Mouse (Mus musculus): ENCODE measurements around the gene Ugt1a6b. TPM values are rescaled to one million over a fixed set of nuclear protein-coding genes. Genes with fewer than 3 reads are reported as not detected.

Ugt1a6b gene
- polyA plus RNA-seq, 1 experiment from 2014 or later: 0.36 TPM

- ATAC-seq: no peak
- Histone ChIP-seq H3K9ac (no peak overlapping the region), H3K4me2 (replicated peaks) (no peak overlapping the region), H3K9me3 (0 out of 2 replicates have a peak, but pooled peaks cover 9% of the 10 kb centered on the region), H3K27ac (no peak overlapping the region), H3K36me3 (peaks cover 14% of the 10 kb centered on the region), H3K27me3 (replicated peaks) (no peaks in the 10 kb centered on the region), H3K4me3 (replicated peaks) (no peak overlapping the region), H3K4me1 (replicated peaks) (peaks cover 12% of the 10 kb centered on the region; the same call in 1 of the 2 replicates)
- WGBS: 79% methylated on average over 13 of the region's 13 CpGs
Observed at GRCm38 (mm10) chr1:88255989-88256754, 153.1 kb downstream of the Ugt1a6b start.

- H3K9me3 ChIP-seq: 0 out of 2 replicates have a peak, but pooled peaks cover 9% of the 10 kb centered on the region
- H3K4me1 ChIP-seq (replicated peaks): peaks cover 12% of the 10 kb centered on the region; the same call in 1 of the 2 replicates
- H3K27me3 ChIP-seq (replicated peaks): no peaks in the 10 kb centered on the region
- no peak overlapping the region for H3K9ac ChIP-seq
- ATAC-seq: no peak
- no peak overlapping the region for H3K4me3 ChIP-seq (replicated peaks)
- H3K27ac ChIP-seq: no peak overlapping the region
- 77% methylated on average over 10 of the region's 10 CpGs for WGBS
- H3K4me2 ChIP-seq (replicated peaks): no peak overlapping the region
- H3K36me3 ChIP-seq: peaks cover 21% of the 10 kb centered on the region
Observed at GRCm38 (mm10) chr1:88256886-88257663, 154.0 kb downstream of the Ugt1a6b start.

- no peaks in the 10 kb centered on the region for H3K27me3 ChIP-seq (replicated peaks)
- H3K9me3 ChIP-seq: 0 out of 2 replicates have a peak, but pooled peaks cover 9% of the 10 kb centered on the region
- H3K36me3 ChIP-seq: peaks cover 26% of the 10 kb centered on the region
- no peak for ATAC-seq
- H3K9ac ChIP-seq: no peak overlapping the region
- no peak overlapping the region for H3K27ac ChIP-seq
- 80% methylated on average over 6 of the region's 6 CpGs for WGBS
- H3K4me3 ChIP-seq (replicated peaks): no peak overlapping the region
- H3K4me2 ChIP-seq (replicated peaks): no peak overlapping the region
- H3K4me1 ChIP-seq (replicated peaks): peaks cover 15% of the 10 kb centered on the region; the same call in 1 of the 2 replicates
Observed at GRCm38 (mm10) chr1:88257681-88258080, 154.6 kb downstream of the Ugt1a6b start.

- Histone ChIP-seq H3K27ac (no peak overlapping the region), H3K4me2 (replicated peaks) (no peak overlapping the region), H3K4me3 (replicated peaks) (no peak overlapping the region), H3K9ac (no peak overlapping the region), H3K9me3 (0 out of 2 replicates have a peak, but pooled peaks cover 9% of the 10 kb centered on the region), H3K36me3 (peaks cover 33% of the 10 kb centered on the region), H3K4me1 (replicated peaks) (peaks cover 15% of the 10 kb centered on the region; the same call in 1 of the 2 replicates), H3K27me3 (replicated peaks) (no peaks in the 10 kb centered on the region)
- 70% methylated on average over 6 of the region's 6 CpGs for WGBS
- ATAC-seq: no peak
Observed at GRCm38 (mm10) chr1:88258361-88258760, 155.3 kb downstream of the Ugt1a6b start.

- H3K27ac ChIP-seq: no peak overlapping the region
- ATAC-seq: peak; percentile 4; the same call in 1 of the 2 replicates
- H3K27me3 ChIP-seq (replicated peaks): no peaks in the 10 kb centered on the region
- no peak overlapping the region for H3K9ac ChIP-seq
- H3K36me3 ChIP-seq: peaks cover 40% of the 10 kb centered on the region
- no peak overlapping the region for H3K4me3 ChIP-seq (replicated peaks)
- peaks cover 15% of the 10 kb centered on the region; the same call in 1 of the 2 replicates for H3K4me1 ChIP-seq (replicated peaks)
- 71% methylated on average over 8 of the region's 8 CpGs for WGBS
- H3K4me2 ChIP-seq (replicated peaks): no peak overlapping the region
- 0 out of 2 replicates have a peak, but pooled peaks cover 9% of the 10 kb centered on the region for H3K9me3 ChIP-seq
Observed at GRCm38 (mm10) chr1:88258881-88259642, 156.0 kb downstream of the Ugt1a6b start.

- H3K36me3 ChIP-seq: peaks cover 45% of the 10 kb centered on the region
- H3K27me3 ChIP-seq (replicated peaks): no peaks in the 10 kb centered on the region
- 0 out of 2 replicates have a peak, but pooled peaks cover 9% of the 10 kb centered on the region for H3K9me3 ChIP-seq
- 76% methylated on average over 4 of the region's 4 CpGs for WGBS
- ATAC-seq: peak; percentile 5; the same call in 1 of the 2 replicates
- no peak overlapping the region for H3K4me3 ChIP-seq (replicated peaks)
- H3K4me1 ChIP-seq (replicated peaks): peaks cover 15% of the 10 kb centered on the region; the same call in 1 of the 2 replicates
- no peak overlapping the region for H3K4me2 ChIP-seq (replicated peaks)
- H3K9ac ChIP-seq: no peak overlapping the region
- H3K27ac ChIP-seq: no peak overlapping the region
Observed at GRCm38 (mm10) chr1:88259643-88260024, 156.6 kb downstream of the Ugt1a6b start.

- Histone ChIP-seq H3K36me3 (peaks cover 50% of the 10 kb centered on the region), H3K9ac (no peak overlapping the region), H3K9me3 (0 out of 2 replicates have a peak, but pooled peaks cover 7% of the 10 kb centered on the region), H3K4me3 (replicated peaks) (no peak overlapping the region), H3K27ac (no peak overlapping the region), H3K4me2 (replicated peaks) (no peak overlapping the region), H3K27me3 (replicated peaks) (no peaks in the 10 kb centered on the region), H3K4me1 (replicated peaks) (peaks cover 15% of the 10 kb centered on the region; the same call in 1 of the 2 replicates)
- WGBS: 79% methylated on average over 6 of the region's 6 CpGs
- ATAC-seq: peak; percentile 48
Observed at GRCm38 (mm10) chr1:88260114-88260513, 157.1 kb downstream of the Ugt1a6b start.

- Histone ChIP-seq H3K36me3 (peaks cover 57% of the 10 kb centered on the region), H3K27me3 (replicated peaks) (no peaks in the 10 kb centered on the region), H3K4me2 (replicated peaks) (no peak overlapping the region), H3K9ac (no peak overlapping the region), H3K27ac (no peak overlapping the region), H3K4me1 (replicated peaks) (peaks cover 15% of the 10 kb centered on the region; the same call in 1 of the 2 replicates), H3K4me3 (replicated peaks) (no peak overlapping the region), H3K9me3 (0 out of 2 replicates have a peak, but pooled peaks cover 7% of the 10 kb centered on the region)
- WGBS: 84% methylated on average over 10 of the region's 10 CpGs
- peak; percentile 0; the same call in 1 of the 2 replicates for ATAC-seq
Observed at GRCm38 (mm10) chr1:88260604-88261377, 157.7 kb downstream of the Ugt1a6b start.

GRCm38 (mm10) chr1:88261706-88262105 is 158.7 kb downstream of the Ugt1a6b start:
- Histone ChIP-seq H3K4me1 (replicated peaks) (peaks cover 15% of the 10 kb centered on the region; the same call in 1 of the 2 replicates), H3K27ac (no peak overlapping the region), H3K36me3 (peaks cover 66% of the 10 kb centered on the region), H3K9ac (no peak overlapping the region), H3K27me3 (replicated peaks) (no peaks in the 10 kb centered on the region), H3K4me2 (replicated peaks) (no peak overlapping the region), H3K4me3 (replicated peaks) (no peak overlapping the region), H3K9me3 (no peaks in the 10 kb centered on the region)
- 82% methylated on average over 7 of the region's 7 CpGs for WGBS
- ATAC-seq: peak; percentile 8; the same call in 1 of the 2 replicates

- no peak overlapping the region for H3K4me2 ChIP-seq (replicated peaks)
- no peak overlapping the region for H3K9ac ChIP-seq
- H3K9me3 ChIP-seq: no peaks in the 10 kb centered on the region
- peak; percentile 7 for ATAC-seq
- 73% methylated on average over 4 of the region's 4 CpGs for WGBS
- no peak overlapping the region for H3K27ac ChIP-seq
- H3K4me3 ChIP-seq (replicated peaks): no peak overlapping the region
- peaks cover 71% of the 10 kb centered on the region for H3K36me3 ChIP-seq
- peaks cover 15% of the 10 kb centered on the region; the same call in 1 of the 2 replicates for H3K4me1 ChIP-seq (replicated peaks)
- H3K27me3 ChIP-seq (replicated peaks): no peaks in the 10 kb centered on the region
Observed at GRCm38 (mm10) chr1:88262255-88262654, 159.2 kb downstream of the Ugt1a6b start.

GRCm38 (mm10) chr1:88262961-88263360 is 159.9 kb downstream of the Ugt1a6b start:
- no peak overlapping the region for H3K4me3 ChIP-seq (replicated peaks)
- peaks cover 15% of the 10 kb centered on the region; the same call in 1 of the 2 replicates for H3K4me1 ChIP-seq (replicated peaks)
- H3K36me3 ChIP-seq: peaks cover 78% of the 10 kb centered on the region
- H3K9me3 ChIP-seq: no peaks in the 10 kb centered on the region
- no peaks in the 10 kb centered on the region for H3K27me3 ChIP-seq (replicated peaks)
- no peak for ATAC-seq
- 72% methylated on average over 6 of the region's 6 CpGs for WGBS
- no peak overlapping the region for H3K4me2 ChIP-seq (replicated peaks)
- no peak overlapping the region for H3K27ac ChIP-seq
- no peak overlapping the region for H3K9ac ChIP-seq

Data from intestine, embryonic 15.5 days (tissue).